Mouse (Mus musculus) pancreas, adult 10 weeks (tissue): ENCODE data around the gene Ppig. TPM values are rescaled to one million over a fixed set of nuclear protein-coding genes. Genes with fewer than 3 reads are reported as not detected.

Experiments used
- polyA plus RNA-seq: library from polyadenylated mRNA; stranded (reverse); fragments of 350-450 nt; fragmentation: Illumina TruSeq; extraction: RNeasy Lipid Tissue Mini Kit (QIAGEN cat#74804); gene quantifications from one replicate; pipeline ENCODE4 v1.2.3, GENCODE M21; 2015; ENCODE audit warnings: low read depth, low replicate concordance; ENCODE audit not compliant: insufficient read depth

Gene Ppig
- 8.6 TPM for polyA plus RNA-seq

DNA sequence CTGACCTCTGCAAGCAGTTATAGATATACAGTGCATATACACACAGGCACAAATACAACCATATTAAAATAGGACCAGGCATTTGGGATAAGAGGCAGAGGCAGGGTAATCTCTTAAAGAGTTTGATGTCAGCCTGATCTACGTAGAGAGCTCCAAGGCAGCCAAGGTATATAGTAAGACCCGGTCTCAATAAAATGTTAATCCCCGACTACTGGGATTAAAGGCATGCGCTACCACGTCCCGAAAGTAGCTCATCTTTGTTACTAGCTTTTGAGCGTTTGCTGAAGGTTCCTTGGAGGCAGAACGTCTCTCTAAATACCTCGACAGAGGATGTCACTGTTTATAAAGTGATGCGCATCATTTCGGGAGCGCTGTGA lies at the start of gene Ppig:
Ppig (plus strand) TSS at position 273 of the 377 bp plus-strand sequence.

DNA sequence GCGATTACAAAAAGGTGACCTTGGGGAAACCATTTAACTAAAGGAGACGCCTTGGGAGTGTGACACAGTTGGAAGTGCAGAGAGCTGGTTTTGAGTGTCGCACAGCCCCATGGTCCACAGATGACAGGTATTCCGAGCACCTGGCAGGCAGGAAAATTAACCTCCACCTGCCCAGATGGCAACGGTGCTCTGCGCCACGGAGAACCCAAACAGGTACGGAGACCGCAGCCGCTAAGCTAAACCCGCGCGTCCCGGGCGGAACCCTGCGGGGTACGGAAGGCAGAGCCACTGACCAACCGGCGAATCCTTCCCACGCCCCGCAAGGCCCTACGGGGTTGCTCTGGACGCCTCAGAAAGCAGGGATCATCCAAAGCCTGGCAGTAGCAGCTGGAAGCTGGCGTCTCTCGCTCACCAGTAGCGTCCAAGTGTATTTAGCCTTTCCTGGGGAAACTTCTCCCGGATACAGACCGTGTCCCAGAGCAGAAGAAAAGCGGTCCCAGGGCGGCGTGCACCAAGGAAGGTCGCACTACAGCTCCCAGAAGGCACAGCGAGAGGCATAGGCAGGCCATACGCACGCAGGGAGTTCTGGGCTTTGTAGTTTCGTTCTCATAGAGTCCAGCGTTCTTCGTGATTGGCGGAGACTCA lies 9.2 kb upstream of the Ppig start, which contains the start of gene Fastkd1:
Fastkd1 (minus strand) TSS at position 536 of the 645 bp plus-strand sequence.

DNA sequence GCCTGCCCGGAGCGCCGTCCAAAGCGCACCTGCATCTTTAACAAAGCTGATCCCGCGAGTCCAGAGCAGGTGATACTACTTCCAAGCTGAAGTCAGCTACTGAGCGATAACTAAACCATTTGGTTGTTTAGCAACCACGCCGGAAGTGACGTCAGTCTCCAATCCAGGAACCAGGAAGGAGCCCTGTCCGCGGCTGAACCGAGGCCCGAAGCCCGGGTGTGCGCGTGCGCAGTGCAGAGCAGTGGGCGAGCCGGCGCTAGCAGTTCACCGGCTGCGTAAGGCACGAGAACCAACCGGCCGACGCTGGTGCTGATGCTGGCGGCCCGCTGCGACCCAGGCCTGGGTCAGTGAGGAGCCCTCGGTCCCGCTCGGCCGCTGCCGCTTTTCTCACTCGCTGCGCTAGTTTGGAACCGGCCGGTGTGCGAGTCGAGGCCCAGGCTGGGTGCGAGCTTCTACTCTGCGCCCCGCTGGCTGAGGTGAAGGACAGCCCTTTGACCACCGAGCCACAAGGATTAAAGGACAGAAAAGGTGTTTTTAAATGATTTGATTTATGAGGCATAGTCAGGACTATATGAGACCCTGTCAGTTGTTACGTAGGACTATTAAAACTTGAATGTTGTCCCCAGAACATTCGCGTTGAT lies 67.2 kb downstream of the Ppig start, which contains the start of the genes Ccdc173 and Phospho2:
Ccdc173 (minus strand) TSS at position 147 of the 641 bp plus-strand sequence.
Phospho2 (plus strand) TSS at position 195 of the 641 bp plus-strand sequence.

Other genes with a start within 250 kb of the Ppig start
- 1.3 TPM for gene Lrp2, start 136.5 kb upstream of the Ppig start, polyA plus RNA-seq
- gene Bbs5, start 75.4 kb upstream of the Ppig start, polyA plus RNA-seq: 1.5 TPM
- not detected for gene Klhl41, start 52.4 kb upstream of the Ppig start, polyA plus RNA-seq
- gene Fastkd1, start 9.0 kb upstream of the Ppig start, polyA plus RNA-seq: 4.3 TPM
- gene Ccdc173, start 67.0 kb downstream of the Ppig start, polyA plus RNA-seq: not detected
- 3.7 TPM for gene Phospho2, start 67.1 kb downstream of the Ppig start, polyA plus RNA-seq
- gene Klhl23, start 99.4 kb downstream of the Ppig start, polyA plus RNA-seq: 0.74 TPM
- gene Ssb, start 139.0 kb downstream of the Ppig start, polyA plus RNA-seq: 35.4 TPM
- 3.0 TPM for gene Mettl5, start 163.1 kb downstream of the Ppig start, polyA plus RNA-seq
- gene Ubr3, start 174.7 kb downstream of the Ppig start, polyA plus RNA-seq: 10.1 TPM